Mouse (Mus musculus) MEL (cell line): Measurements from ENCODE around the gene Zranb3.

ENCODE experiments used
- CTCF ChIP-seq, 3 experiments: IDR thresholded peaks in 2 of 3; conservative IDR thresholded peaks in 1 of 3; 2 replicates each; pipeline ENCODE4 v1.5.1; 2011 to 2012; ENCODE audit warnings: low read length in 3 of 3, low read depth in 2 of 3, mild to moderate bottlenecking in 2 of 3, improper control_type of control experiment in 1 of 3, inconsistent platforms in 1 of 3, mixed read lengths in 1 of 3, moderate library complexity in 1 of 3; ENCODE audit not compliant: control insufficient read depth in 1 of 3, insufficient read depth in 1 of 3, poor library complexity in 1 of 3, severe bottlenecking in 1 of 3
- JUND ChIP-seq: IDR thresholded peaks from 2 replicates; pipeline ENCODE4 v1.6.1; 2011; ENCODE audit warnings: low read depth, mild to moderate bottlenecking, improper control_type of control experiment, low read length
- POLR2A ChIP-seq, 2 experiments: IDR thresholded peaks; 2 replicates each; pipeline ENCODE4 v1.6.1; 2011 to 2012; ENCODE audit warnings: low read length in 2 of 2, mild to moderate bottlenecking in 2 of 2, control low read depth in 1 of 2, improper control_type of control experiment in 1 of 2, low read depth in 1 of 2, moderate library complexity in 1 of 2; ENCODE audit not compliant: control insufficient read depth in 1 of 2, insufficient read depth in 1 of 2, poor library complexity in 1 of 2
- POLR2AphosphoS5 ChIP-seq: IDR thresholded peaks from 2 replicates; pipeline ENCODE4 v1.6.1; 2012; ENCODE audit warnings: low read depth, borderline replicate concordance, mild to moderate bottlenecking, inconsistent platforms, low read length, moderate library complexity, mixed read lengths
- TAL1 ChIP-seq: IDR thresholded peaks from 2 replicates; pipeline ENCODE4 v1.6.1; 2012; ENCODE audit warnings: mild to moderate bottlenecking, inconsistent platforms, low read length, moderate library complexity, mixed read lengths
- TBP ChIP-seq: IDR thresholded peaks from 2 replicates; pipeline ENCODE4 v1.8.0; 2011; ENCODE audit warnings: low read depth, low read length, improper control_type of control experiment
- ZC3H11A ChIP-seq: IDR thresholded peaks from 2 replicates; pipeline ENCODE4 v1.6.1; 2012; ENCODE audit warnings: low read depth, mild to moderate bottlenecking, inconsistent platforms, low read length, improper control_type of control experiment

GRCm38 (mm10) chr1:128016035-128016492, 86.8 kb downstream of the Zranb3 start:
- TF ChIP-seq POLR2A (IDR thresholded peaks at IDR 0.05; ENCODE audit: control insufficient read depth in 1 of 2, insufficient read depth in 1 of 2, low read depth in 1 of 2, low read length in 2 of 2, poor library complexity in 1 of 2) (no peak), ZC3H11A (no peak), JUND (no peak), TBP (no peak), POLR2AphosphoS5 (no peak), TAL1 (no peak), CTCF (IDR thresholded peaks at IDR 0.05 in 2 of 3, conservative IDR thresholded peaks at IDR 0.05 in 1 of 3; ENCODE audit: control insufficient read depth in 1 of 3, insufficient read depth in 1 of 3, low read depth in 2 of 3, low read length in 3 of 3, poor library complexity in 1 of 3, severe bottlenecking in 1 of 3) (no peak)
